Mouse (Mus musculus) left cerebral cortex, postnatal 25 days (tissue): ENCODE data around the gene Cfap46. TPM values are rescaled to one million over a fixed set of nuclear protein-coding genes. Genes with fewer than 3 reads are reported as not detected.
A peak's percentile ranks its signal among the peaks of the same experiment; 100 is the strongest.
"Not testable (repeated sequence)": the region's sequence is repeated elsewhere in the genome, so short reads cannot be mapped to it uniquely, and the experiment has no call there.

Source experiments
- DNase-seq, 2 experiments: peaks; one replicate each; pipeline ENCODE4 v3.0.0; 2022; ENCODE audit warnings: low spot score in 2 of 2, mixed read lengths in 1 of 2
- intact Hi-C: fragments of 180-260 bp; cut with DNase I; formaldehyde crosslinking; loops from one replicate; pipeline ENCODE4 v1.15.1; 2025
- total RNA-seq, 2 experiments: library from RNA; stranded (reverse); gene quantifications; 2 replicates each; pipeline ENCODE4 v1.2.3; 2021

Cfap46 gene
- total RNA-seq, 2 experiments from 2014 or later, result 3.1 to 3.3 TPM

- DNase-seq, result no peak
- intact Hi-C loops, result no loop called here
Measured at GRCm38 (mm10) chr7:139681921-139682598, 1.6 kb downstream of the Cfap46 start.

DNA sequence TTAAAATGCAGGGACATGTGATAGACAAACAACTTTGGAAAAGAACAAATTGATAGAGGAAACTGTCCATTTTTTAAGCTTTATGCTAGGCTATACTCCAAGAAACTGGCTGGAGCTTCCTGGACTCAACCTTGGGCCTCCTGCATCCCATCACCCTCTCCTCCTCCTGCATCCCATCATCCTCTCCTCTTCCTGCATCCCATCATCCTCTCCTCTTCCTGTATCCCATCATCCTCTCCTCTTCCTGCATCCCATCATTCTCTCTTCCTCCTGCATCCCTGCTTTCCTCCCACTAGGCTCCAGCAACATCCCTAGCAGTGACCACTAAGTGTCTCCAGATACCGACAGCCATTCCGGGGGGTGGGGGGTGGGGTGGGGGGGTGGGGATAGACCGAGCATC, 7.2 kb downstream of the Cfap46 start:
- DNase-seq, result no peak
- intact Hi-C loops, result no loop called here

DNA sequence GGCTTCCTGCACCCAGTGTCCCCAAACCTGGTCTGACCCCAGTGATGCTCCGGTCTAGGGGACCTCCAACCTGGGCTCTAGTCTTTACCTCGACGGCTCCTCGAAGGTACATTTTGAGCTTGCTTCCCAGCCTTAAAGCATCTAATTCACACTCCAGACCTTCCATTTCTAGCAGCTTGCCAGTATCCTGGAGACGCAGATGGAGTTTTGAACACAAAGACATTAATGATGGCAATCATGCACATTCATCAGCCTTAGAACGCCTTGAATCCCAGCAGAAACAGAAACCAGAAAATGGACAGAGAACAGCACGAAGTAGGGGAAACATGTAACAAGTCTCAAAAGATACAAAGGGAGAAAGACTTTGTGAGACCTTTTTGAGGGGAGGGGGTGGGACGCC, 16.7 kb downstream of the Cfap46 start:
- DNase-seq, result peak; percentile 26 to 47
- intact Hi-C loops, result no loop called here

DNA sequence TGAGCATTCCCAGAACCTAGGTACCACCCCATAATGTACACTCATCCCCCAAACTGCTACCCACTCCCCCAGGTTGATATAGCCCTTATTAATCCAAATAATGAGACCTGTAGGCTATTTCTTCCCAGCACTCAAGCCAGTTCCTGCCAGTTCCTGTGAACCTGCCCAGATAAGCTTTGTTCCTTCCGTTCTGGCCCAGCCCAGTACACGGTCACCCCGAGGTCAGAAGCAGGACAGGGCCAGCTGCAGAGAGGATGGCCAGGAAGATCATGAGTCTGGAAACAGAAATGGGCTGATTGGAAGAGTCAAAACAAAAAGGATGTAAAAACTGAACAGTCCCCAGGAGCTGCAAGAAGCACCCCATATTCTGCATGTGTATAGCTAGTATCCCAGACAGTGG, 20.3 kb downstream of the Cfap46 start:
- intact Hi-C loops, result no loop called here
- no peak for DNase-seq

- DNase-seq, intact Hi-C loops: not testable (repeated sequence)
Measured at GRCm38 (mm10) chr7:139659901-139660300, 23.7 kb downstream of the Cfap46 start.

DNA sequence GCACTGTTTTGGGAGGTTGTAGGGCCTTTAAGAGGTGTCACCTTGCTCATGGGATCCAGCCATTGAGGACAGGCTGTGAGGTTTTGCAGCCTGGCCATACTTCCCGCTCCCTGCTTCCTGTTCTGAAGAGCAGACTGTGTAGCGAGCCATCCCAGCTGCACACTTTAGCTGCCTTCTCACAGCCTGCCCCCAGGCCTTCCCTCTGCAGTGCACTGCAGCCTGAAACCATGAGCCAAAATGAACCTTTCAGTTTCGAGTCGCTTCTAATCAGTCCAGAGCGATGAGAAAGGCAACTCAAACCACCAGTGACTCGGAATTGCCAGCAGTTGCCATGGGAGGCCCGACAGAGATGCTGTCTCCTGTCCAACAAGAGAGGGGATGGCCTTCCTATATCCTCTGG, 33.9 kb downstream of the Cfap46 start:
- no peak for DNase-seq

GRCm38 (mm10) chr7:139648107-139648824, 35.4 kb downstream of the Cfap46 start:
- intact Hi-C loops, result loop anchor here (1.0 to 5.0 kb wide), 4 partner anchors 37 to 413 kb away; no protein-coding TSS in a partner anchor
- peak; percentile 90 to 91 for DNase-seq

More for the DNA sequence above, 33.9 kb downstream of the Cfap46 start:
- intact Hi-C loops, result loop anchor here (2.0 to 5.0 kb wide), 3 partner anchors 35 to 411 kb away; no protein-coding TSS in a partner anchor

DNA sequence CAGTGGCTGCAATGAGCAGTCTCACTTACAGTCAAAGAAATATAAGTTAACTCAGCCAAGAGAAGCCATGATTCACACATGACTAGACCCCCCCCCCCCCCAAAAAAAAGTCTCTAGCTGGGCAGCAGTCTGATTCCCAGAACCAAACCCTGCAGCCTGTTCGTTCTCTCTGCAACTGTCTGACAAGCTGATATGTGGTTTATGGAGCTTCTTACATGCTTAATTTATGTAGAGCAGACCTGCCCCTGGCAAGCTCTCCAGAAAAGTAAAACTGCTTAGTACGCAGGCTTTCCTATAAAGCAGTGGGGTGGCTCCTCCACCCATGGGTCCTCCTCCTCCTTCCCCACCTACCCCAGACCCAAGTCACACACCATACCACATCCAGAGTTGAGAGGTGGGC, 50.2 kb downstream of the Cfap46 start:
- intact Hi-C loops, result no loop called here
- no peak for DNase-seq

DNA sequence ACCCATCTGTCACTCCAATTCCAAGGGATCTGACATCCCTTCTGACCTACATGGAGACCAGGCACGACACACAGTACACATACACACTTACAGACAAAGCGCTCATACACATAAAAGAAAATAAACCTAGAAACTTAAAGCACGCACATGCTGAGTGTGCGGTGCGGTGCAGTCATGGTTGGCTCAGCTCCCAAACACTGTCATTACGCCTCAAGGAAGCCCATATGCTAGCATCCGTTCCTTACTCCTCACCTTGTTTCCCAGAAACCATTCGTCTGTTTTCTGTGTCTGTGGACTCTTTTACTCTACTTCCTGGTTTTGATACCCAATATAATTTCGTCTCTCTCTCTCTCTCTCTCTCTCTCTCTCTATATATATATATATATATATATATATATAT, 58.5 kb downstream of the Cfap46 start:
- no peak for DNase-seq
- intact Hi-C loops, result no loop called here

DNA sequence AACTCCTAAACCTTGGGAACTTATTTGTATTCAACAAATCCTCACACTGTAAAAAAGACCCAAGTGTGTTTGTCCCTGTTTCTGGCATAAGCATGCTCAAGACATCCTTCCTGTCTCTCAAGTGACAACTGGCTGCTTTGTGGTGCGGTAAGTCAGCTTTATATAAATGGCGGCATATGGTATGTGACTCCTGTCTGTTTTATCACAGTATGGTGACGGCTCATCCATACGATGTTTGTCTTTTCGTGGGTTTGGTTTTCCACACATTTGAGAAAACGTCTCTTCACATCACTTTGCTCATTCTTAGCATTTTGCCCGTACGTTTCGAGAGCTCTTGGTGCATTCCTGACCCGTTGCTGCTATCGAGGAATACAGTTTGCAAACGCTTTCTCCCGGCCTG, 61.0 kb downstream of the Cfap46 start:
- intact Hi-C loops, result no loop called here

DNA sequence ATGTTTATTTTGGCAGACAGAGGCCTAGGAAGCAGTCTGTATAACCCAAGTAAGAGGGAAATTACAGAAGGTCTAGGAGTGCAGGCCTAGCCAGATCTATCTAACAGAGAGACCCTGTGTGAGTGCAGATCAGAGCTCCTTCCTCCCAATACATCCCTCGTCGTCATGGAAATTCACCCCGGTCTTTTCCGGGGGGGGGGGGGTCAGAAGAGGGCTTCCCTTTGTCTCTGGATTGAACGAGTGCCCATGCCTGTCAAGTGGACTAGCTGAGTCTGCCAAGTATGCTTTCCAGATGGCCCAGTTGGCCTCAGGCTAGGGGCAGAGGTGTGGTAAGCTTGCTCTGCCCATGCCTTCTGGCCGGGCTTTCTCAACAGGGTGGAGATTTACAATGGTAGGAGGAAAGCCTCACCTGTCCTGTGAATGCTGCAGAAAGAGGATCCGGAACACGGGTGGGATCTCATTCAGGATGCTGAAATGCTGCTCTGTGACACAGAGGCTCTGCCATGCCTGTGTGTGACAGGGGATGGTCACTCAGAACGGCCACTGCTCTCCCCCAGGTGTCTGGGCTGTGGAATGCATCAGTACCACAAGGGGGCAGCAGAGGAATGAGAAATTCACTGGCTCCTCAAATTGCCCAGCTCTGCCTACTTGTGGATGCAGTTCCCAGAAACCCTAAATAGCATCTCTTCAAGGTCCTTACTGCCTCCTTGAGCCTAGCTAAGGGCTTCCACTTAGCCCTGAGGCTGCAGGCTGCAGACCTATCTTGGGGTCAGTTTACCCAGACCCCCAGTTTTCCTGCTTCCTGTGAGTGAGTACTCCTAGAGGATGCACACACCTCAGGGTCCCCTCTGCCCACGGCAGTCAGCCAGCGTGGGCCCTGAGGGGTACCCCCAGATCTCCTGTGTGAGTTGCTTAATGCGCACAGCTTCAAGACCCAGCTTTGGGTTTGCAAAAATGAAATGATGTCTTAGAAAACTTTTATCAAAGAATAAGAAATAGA, 67.5 kb downstream of the Cfap46 start:
- DNase-seq, result peak; percentile 74 to 88
- intact Hi-C loops, result loop anchor here (5.0 kb wide), 1 partner anchor 446 kb away; no protein-coding TSS in a partner anchor

More for the DNA sequence above, 61.0 kb downstream of the Cfap46 start:
- peak in 1 of 2 experiments; percentile 31 for DNase-seq

DNA sequence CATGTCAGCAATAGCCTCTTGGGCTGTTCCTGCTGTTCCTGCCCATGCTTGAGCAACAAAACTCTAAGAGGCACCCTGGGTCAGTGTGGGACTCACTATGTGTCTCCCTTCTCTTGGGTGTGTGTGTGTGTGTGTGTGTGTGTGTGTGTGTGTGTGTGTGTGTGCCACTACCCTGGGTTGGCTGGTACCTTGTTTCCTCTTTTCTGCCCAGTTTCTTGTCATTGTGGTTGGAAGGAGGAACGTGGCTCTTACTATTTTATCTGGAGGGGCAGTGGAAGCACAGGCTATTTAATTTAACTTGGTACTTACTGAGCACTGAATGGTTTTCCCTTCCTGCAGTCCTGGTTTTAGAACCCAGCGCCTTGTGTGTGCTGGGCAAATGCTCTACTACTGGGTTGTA, 73.3 kb downstream of the Cfap46 start:
- intact Hi-C loops, result no loop called here
- no peak for DNase-seq

DNA sequence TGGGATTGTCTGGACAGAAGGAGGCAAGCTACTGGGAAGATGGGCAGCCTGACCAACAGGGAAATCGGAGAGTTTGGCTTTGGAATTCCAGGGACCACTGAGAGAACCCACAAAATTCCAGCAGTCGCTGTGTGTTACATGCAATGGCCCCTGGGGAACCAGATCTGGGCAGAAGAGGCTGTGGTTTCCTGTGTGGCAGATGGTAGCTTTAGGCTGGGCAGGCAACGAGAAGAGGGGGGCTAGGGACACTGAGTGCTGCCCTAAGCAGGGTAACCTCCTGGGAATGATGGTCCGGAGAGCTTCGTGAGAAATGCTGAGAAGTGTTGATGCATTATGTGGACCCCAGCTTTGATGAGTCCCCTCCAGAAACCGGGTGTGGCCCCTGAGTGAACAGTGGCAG, 87.8 kb downstream of the Cfap46 start:
- DNase-seq, result no peak

DNA sequence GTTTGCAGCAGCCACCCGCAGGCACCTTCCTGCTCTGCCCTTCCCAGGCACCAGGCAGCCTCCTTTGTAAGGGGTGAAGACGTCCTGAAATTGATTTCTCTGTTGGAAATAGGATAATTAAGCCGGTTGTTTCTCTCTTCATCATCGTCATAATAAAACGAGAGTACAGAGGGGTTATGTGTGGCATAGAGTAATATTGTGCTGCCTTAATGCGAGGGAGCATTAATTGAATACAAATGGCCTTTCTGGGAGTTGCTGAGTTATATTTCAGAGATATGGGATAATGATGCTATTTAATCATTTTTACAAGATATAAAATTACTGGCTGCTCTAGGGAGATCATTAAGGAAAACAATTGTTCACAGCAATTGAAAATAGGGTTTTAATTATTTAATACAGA, 88.3 kb downstream of the Cfap46 start:
- intact Hi-C loops, result no loop called here
- no peak for DNase-seq

More for the DNA sequence above, 87.8 kb downstream of the Cfap46 start:
- intact Hi-C loops, result no loop called here

GRCm38 (mm10) chr7:139591311-139591710, 92.3 kb downstream of the Cfap46 start:
- no peak for DNase-seq
- intact Hi-C loops, result no loop called here

DNA sequence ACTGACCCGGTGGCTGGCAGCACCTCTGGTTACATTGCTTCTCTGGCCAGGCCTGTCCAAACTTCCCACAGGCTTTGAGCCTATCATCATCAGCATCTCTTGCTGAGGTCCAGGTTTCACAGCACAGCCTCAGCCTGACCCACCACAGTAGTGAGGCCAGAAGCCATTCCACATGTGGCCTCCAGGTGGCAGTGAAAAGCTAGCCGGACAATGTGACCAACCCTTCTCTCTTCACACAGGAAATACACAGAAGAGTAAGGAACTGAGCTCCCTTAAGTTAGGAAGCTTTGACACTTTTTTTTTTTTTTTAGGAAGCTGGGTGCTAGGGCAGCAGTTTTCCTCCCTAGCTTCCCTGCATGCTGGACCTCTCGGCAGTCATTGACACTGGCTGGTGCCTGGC, 93.3 kb downstream of the Cfap46 start:
- intact Hi-C loops, result no loop called here

GRCm38 (mm10) chr7:139587919-139588318, 95.7 kb downstream of the Cfap46 start:
- no peak for DNase-seq
- intact Hi-C loops, result no loop called here

More for the DNA sequence above, 93.3 kb downstream of the Cfap46 start:
- DNase-seq, result peak in 1 of 2 experiments; percentile 40

GRCm38 (mm10) chr7:139585183-139585821, 98.3 kb downstream of the Cfap46 start:
- no peak for DNase-seq
- intact Hi-C loops, result no loop called here
